Mouse (Mus musculus): ENCODE results near the gene Cxcr6.
"Not testable (repeated sequence)": the region's sequence is repeated elsewhere in the genome, so short reads cannot be mapped to it uniquely, and the experiment has no call there.

Cxcr6 gene

DNA sequence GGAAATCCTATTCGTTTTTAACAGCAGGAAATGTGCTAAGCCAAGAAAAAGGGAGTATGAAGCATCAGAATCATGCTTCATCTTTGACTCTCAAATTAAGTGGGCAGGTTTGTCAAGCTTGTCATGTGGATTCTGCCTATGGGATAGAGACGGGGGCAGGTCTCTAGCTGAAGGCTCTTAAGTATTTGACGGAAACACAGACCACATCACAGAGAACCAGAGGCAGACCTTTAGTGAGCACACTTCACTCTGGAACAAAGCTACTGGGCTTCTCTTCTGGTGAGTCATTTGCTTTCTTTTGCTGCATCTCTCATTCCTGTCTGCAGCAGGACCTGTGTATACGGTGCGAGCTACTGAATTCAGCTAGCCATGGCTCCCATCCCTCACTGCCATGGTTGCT lies at the start of gene Cxcr6:
Gene Cxcr6 (plus strand): TSS at position 209 of the 400 bp plus-strand sequence.
- no peak for DNase-seq

DNA sequence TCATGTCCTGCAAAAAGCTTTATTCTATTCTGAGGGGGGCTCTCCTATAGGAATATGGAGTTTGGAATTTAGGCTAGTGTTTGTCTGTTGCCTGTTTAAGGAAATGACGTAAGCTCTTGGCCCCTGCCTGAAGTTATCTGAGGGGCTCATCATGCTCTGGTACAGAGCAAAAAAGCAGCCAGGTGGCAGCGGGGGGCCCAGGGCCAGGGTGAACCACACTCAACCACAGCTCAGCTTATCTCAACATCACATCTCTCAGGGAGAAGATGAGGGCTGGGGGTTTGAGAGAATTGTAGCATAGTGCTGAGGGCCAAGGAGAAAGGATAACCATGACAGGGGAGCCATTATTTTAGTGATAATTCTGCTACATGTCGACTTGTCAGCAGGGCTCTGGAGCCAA lies 49.5 kb upstream of the Cxcr6 start:
- DNase-seq = no peak

DNA sequence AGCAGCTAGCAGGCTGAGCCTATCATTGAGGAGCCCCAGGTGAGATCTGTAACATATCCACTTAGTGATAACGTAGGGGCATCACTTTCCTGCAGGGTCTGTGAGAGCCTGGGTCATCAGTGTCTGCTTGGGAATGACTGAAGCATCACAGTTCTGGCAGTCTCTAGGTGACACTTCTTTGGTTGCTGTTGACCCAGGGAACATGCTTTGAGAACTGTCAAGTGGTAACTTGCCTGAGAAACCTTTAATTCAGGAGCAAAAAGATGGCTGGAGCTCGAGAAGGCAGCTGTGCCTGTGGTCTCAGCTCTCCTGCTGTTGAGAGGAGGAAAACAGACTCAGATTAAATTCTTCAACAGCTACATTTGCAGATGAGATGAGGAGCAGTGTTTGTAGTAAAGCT lies 48.9 kb upstream of the Cxcr6 start:
- no peak for DNase-seq

DNA sequence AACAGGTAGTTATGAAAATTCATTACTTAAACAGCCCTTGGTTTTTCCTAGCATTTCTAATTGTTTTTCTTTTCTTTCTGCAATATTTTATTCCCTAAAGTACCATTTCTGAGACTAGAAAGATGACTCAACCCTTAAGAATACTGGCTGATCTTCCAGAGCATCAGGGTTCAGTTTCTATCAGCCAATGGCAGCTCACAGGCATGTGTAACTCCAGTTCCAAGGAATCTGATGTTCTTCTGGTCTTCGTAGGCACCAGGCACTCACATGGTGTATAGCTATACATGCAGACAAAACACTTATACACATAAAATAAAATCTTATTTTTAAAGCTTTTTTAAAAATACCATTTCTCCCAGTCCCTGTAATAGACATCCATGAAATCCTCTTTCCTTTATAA lies 48.1 kb upstream of the Cxcr6 start:
- DNase-seq = no peak

DNA sequence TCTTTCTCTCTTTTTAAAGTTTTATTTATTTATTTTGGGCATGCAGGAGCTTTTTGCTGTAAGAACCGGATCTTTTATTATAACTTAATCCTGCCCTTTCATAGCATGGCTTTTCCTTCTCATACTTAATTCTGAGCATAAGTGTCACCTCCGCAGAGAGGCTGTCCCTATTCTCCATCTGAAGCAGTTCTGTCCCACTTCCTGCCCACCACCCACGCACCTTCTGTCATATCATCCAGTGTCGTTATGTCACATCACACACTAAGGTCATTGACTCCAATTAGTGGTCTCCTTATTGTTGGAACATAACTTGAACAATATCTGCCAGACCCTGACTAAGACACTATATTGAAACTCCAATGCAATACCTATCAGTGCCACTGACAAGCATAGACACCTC lies 47.6 kb upstream of the Cxcr6 start:
- no peak for DNase-seq

DNA sequence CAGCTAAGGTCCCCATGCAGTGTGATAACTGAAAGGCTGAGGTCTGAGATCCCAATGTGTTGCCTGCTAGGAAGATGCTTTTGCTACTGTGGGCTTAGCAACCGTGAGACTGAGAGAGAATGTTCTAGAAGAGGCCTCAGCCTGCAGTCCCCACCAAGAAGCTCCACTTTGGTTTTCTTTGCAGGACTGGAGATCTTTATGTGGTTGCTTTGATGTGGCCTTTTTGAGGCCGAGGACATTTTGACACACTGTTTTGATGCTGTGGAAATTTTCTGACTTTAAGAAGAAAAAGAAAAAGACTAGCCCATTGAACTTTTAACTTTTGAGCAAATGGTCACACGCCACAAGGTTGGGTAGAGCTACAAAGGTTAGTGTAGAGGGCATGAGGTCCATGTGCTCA lies 45.5 kb upstream of the Cxcr6 start:
- DNase-seq = no peak

DNA sequence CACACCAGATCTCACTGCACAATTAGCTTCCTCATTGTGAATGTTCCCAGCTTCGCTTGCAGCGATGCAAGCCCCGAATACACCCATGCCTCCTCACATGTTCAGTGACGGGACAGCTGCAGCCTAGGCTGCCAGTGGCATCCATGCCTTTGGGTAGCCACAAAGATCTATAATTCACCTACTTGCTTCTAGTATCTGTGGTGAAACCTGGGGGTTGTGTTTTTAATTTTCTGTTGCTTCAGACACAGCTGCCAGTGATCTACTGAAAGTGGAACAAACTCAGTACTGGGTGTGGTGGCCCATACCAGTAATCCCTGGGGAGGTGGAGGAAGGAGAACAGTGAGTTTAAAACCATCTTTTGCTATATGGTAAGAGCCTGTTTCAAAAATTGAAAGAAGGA lies 43.4 kb upstream of the Cxcr6 start:
- no peak for DNase-seq

DNA sequence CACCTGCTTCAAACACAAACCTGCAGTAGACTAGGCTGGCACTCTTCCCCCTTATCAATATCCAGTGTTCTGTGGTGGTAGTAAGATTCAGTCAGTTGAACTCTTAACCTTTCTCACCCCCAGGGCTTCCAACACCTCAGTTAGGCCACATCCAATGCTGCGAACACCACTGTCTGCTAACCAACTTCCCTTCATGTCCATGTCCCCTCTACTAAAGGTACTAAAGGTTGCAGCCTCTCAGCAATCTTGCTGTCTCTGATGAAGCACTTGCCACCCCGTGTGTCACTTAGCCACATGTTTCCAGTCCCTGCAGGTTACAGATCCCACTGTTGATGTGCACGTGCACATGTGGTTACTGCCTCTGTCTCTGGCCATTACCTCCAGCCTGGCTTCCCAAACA lies 42.5 kb upstream of the Cxcr6 start:
- DNase-seq = no peak

DNA sequence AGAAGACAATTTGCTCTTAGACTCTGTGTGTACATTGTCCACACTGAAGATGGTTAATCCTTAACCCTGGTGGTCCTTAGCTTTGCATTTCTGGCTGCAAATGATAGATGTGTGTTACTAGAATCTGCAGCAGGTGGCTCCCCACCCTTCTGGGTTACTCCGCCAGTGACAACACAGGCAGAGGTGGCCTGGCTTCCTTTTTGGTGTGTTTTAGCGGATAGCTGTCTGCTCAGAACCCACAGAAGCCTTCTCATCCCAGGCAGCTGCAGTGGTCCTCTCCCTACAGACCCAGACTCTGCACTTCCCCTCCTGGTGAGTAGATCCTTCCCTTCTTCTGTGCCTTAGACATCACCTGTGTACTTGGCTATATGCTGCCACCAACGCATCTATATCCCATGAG lies 39.3 kb upstream of the Cxcr6 start:
- DNase-seq = no peak

DNA sequence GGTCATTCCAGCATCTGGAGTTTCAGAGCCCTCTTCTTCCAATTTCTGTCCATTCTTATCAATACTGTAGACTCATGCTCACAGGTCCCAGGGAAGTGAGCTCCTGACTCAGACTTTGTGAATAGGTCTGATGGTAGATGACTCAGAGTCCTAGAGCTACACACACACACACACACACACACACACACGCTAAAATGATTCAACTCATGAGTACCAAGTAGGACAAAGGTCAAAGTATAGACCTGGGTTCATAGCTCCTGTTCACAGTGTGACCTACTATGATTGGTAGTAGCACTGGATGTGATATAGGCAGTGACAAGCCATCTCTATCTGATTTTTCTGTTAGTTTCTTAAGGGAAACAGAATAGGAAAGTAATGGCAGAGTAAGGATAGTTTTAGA lies 37.8 kb upstream of the Cxcr6 start:
- no peak for DNase-seq

DNA sequence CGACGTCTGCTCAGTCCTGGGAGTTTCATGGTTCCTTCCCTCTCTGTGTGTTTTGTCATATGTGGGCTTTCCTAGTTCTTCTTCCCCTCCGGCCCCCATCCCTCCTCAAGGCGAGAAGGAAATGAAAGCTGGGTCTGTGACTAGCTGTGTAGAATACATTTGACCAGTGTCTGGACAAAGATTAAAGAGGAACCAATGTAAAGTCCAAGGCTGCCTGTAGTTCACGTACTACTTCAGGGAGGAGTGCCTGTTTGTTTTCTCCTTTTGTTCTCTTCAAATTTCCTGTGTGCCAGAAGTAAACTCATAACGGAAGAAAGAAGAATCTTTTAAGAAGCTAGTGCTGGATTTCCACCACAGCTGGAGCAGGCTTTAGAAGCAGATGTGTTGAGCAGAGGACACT lies 36.7 kb upstream of the Cxcr6 start:
- no peak for DNase-seq

DNA sequence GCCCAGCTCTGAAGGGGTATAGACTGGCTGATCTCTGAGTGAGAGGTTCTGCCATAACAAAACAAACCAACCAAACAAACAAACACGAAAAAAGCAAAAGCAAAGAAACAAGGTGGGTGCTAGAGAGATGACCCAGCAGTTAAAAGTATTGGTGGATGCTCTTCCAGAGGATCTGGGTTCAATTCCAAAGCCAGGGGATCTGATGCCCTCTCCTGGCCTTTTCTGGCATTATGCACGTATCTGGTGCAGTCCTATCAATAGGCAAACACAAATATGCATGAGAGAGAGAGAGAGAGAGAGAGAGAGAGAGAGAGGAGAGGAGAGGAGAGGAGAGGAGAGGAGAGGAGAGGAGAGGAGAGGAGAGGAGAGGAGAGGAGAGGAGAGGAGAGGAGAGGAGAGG lies 33.0 kb upstream of the Cxcr6 start:
- DNase-seq = not testable (repeated sequence)

DNA sequence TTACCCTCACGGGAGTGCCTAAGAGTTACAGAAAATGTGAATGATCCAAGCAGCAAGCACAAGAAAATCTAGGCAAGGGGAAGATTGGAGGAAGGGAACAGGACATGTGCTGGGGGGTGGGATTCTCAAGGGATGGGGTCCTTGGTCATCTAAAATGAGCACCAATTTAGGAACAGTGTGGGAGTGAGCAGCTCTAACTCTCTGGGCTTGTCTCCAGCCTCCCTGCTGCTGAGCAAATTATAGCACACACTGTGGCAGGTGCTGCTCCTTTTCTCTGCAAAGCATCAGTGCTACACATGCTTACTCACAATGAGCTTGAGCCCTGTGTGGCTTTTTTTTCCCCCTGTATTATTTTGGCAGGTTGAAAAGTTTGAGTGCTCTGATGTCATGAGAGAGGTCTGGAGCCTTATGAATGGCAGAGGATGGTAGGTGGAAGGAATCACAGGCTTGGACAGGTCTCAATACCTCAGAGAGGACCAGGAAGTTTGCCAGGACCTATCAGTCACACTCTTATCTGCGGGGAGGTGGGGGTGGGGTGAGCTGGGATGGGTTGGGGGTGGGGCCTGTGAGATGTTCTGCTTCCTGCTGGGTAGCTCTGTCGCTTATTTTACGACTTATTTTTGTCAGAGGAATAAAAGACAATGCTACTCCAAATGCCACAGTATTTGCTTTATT lies 17.3 kb upstream of the Cxcr6 start:
- peak; percentile 15 for DNase-seq

DNA sequence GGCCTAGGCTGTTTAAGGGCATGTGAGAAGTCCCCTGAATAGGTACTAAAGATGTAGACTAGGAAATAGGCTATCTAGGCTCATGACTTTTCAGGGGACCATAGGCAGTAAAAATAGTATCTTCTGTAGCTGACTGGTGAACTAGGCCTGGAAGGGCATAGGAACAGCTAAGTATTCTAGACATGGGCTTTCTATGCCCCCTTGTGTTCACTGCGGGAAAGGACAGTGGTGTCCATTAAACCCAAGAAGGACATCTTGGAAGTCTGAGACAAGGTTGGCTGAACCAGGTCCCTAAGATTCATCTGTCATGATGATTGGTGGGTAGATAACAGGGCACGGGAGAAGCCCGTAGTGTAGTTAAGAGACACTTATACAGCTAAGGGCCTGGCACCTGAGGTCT lies 10.1 kb upstream of the Cxcr6 start:
- DNase-seq = peak; percentile 19

DNA sequence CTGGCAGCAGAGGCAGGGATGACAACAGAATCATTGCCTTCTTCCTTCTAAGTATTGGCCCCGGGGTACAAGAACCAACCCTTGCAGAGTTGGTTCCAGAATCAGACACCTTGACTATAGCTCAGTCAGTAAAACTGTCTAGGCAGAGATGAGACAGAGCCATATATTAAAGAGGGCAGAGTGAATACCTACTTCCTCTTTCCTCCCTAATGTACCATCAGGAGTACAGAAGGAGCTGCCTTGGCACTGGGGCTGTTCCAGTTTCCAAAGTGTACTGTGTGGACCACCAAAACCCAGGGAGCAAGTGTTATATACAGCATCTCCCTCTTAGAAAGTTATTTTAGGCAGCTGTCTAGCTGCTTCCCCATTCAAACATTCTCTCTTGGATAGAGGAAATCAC lies 4.7 kb upstream of the Cxcr6 start:
- no peak for DNase-seq

DNA sequence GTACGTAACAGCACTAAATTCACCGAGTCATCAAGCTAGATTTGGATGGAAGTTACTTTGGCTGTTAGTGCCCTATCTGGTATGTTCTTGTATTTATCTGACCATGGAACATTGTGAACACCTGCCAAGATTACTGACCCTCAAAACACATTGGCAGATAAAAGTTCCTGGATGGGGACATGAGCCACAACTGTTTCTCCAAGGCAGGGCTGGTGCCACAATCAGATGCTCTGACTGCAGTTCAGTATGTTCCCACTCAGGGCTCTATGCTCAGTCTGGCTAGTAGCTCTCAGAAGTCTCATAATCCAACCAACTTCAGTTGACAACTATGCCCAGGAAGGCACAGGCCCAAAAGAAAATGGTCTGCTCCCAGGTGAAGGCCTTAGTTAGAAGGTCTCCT lies 3.9 kb upstream of the Cxcr6 start:
- no peak for DNase-seq

DNA sequence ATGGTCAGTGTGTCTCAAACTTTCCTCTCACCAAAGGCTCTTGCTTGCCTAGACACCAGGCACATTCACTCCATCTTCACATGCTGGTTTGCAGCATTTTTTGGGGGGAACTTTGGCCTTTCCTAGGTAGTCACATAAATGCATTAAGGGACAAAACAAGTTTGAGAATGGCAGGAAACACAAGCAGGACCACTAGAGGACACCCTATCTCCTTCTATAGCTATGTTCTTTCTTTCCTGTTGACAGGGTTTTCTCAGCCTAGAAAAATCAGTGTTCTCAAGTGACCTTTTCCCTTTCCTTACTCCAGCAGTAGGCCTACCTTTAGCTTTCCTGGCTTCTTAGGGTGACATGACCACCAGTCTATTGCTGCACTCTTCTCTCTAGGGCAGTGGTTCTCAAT lies 3.4 kb upstream of the Cxcr6 start:
- no peak for DNase-seq

DNA sequence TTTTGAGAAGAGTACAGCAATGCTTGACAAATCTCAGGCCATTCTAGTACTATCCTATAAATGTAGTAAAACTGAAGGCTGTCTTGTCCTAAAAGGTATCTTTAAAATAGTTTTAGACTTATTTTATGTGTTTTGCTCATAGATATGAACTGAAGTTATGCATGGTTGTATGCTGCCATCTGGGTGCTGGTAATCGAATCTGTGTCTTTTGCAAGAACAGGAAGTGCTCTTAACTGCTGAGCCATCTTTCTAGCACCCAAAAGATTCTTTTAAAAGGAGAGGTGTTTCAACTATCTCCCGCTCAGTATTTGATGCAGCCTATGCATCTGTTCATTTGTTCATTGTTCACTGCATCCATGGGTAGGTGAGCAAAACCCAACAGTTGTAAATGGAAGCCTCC lies 1.0 kb upstream of the Cxcr6 start:
- no peak for DNase-seq

DNA sequence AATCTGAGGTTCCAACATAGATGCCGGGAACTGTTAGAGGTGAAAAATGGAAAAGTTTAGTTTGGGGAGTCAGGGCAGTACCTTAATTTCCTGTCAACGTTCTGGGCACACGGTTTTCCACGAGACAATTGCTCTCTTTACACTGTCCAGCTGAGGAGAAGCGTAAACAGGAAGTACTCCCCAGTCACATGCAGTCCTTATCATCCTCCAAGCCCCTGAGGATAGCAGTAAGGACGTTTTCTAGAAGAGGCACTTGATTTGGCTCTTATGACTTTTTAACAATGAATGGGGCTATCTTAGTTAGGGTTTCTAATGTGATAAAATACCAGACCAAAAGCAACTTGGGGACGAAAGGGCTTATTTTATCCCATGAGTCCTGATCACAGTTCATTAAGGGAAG lies 2.3 kb downstream of the Cxcr6 start:
- no peak for DNase-seq

DNA sequence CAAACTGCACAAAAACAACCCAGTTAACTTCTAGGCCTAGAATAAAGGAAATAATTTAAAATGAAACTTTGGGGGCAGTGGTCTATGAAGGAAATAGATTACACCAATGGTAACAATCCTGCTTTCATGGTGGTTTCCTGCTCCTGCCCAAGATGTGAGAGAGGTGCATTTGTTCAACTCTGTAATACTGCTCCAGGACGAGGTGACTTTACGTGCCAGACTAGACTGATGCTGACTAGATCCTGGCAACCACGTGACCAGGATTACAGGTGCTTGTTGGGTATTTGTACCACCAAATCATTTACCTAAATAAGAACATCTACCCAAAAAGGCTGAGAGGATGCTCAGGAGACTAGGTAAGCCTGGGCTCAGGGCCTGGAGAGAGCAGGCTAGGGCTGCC lies 5.6 kb downstream of the Cxcr6 start:
- no peak for DNase-seq

DNA sequence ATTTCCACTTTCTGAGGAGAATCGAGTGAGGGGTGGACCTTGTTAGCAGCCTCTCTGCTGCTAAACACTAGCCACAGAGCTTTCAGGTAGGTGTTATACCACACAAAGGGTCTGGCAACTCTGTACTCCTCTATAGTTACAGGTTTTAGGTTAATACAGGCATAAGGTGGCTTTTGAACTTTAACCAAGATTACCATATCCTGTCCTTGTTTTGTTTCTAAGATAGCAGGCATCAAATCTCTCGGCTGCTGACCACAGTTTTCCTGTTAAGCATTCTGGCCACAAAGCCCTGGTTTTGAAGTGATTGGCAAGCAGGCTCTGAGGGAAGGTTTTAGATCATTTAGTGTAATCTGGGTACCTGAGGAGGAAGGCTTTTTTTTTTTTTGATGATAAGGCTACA lies 8.1 kb downstream of the Cxcr6 start:
- no peak for DNase-seq

DNA sequence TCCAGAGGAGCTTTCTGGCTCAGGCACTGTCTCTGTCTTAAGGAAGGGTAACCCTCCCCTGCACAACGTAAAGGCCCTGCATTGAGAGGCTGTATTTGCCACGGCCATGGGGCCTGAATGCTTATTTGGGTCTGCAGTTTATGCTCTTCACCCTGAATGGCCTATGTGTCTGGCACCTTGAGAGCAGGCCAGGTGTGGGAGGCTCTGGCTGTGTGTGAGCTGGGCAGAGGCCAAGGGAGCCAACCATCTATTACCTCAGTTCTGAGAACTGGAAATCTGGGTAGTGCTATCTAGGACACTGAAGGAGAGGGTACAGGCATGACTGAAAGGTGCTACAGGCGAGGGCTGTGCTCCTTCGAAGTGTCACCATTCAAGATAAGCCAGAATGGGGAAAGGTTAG lies 8.5 kb downstream of the Cxcr6 start:
- DNase-seq = no peak

DNA sequence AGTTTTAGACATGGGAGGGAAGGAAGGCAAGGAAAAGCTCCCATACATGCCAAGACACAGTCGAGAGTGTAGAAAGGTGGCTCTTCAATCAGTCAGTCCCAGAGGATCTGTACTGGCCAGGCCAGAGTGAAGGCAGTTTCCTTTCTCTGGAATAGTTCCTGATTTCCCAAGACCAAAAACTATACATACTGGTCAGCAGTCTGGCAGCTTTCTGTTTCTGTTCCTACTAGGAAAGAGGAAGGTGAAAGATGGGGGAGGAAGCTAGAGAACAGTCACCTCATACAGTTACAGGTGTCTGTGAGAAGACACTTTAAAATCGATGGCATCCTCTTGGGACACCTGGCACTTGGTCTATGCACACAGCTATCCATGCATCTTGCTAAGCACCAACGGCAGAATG lies 9.2 kb downstream of the Cxcr6 start:
- DNase-seq = no peak

DNA sequence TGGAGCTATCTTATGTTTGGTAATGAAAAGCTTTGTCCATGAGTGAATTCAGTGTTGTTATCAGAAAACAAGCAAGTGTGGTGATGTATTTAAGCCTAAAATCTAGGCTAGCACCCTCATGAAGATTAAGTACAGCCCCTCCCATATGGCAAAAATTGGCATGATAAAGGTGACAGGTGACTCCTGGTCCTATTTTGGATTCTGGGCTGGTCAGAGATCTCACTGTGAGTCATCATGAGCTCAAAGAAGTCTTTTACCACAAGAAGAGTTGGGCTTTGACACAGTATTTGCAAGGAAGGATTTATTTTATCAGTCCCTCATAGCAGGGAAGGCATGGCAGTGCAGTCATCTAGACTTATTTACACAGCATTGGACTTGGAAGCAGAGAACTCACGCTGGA lies 9.7 kb downstream of the Cxcr6 start:
- DNase-seq = no peak

DNA sequence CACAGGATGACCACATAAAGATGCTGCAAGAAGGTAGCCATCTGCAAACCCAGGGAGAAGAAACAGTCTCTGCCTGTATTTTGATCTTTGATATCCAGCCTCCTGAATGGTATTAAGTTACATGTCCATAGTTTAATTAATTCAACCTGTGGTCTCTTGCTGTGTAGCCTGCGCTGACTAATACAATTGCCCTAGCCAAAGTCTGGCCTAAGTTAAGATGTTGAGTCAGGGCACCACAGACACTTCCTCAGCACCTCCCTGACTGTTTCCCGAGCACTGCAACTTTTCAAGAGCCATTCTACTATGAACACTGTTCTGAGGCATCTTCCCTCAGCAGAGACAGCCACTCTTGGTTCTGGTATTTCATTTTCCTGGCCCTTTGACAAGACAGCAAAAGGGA lies 12.3 kb downstream of the Cxcr6 start:
- no peak for DNase-seq

DNA sequence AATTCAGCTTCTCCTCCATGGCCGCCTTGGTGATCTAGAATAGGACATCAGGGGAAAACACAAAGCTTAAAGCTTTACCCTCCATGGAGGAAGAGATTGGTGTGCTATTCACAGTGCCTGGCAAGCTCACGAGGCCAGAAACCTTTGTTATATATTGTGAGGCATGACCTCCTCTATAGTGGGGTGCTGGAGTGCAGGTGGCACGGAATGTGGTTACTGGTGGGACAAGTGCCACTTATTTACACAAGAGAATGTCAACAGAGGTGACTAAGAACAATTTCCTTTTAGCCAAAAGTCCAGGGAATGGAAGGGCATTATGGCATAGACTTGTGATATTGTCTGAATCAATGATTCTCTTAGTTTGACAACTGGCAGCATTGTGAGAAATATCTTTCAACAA lies 20.4 kb downstream of the Cxcr6 start:
- DNase-seq = no peak
